Mouse (Mus musculus) left cerebral cortex, postnatal 4 days (tissue): ENCODE data around the gene Cplx3. TPM values are rescaled to one million over a fixed set of nuclear protein-coding genes. Genes with fewer than 3 reads are reported as not detected.
A peak's percentile ranks its signal among the peaks of the same experiment; 100 is the strongest.

Experiments
- DNase-seq: peaks from one replicate; pipeline ENCODE4 v3.0.0-alpha.2; 2022
- intact Hi-C: fragments of 180-260 bp; cut with DNase I; formaldehyde crosslinking; loops from one replicate; pipeline ENCODE4 v1.15.1; 2025
- total RNA-seq, 2 experiments: library from RNA; stranded (reverse); gene quantifications; 2 replicates each; pipeline ENCODE4 v1.2.3; 2021

Gene Cplx3
- total RNA-seq, 2 experiments from 2014 or later, result 5.6 to 7.6 TPM

DNA sequence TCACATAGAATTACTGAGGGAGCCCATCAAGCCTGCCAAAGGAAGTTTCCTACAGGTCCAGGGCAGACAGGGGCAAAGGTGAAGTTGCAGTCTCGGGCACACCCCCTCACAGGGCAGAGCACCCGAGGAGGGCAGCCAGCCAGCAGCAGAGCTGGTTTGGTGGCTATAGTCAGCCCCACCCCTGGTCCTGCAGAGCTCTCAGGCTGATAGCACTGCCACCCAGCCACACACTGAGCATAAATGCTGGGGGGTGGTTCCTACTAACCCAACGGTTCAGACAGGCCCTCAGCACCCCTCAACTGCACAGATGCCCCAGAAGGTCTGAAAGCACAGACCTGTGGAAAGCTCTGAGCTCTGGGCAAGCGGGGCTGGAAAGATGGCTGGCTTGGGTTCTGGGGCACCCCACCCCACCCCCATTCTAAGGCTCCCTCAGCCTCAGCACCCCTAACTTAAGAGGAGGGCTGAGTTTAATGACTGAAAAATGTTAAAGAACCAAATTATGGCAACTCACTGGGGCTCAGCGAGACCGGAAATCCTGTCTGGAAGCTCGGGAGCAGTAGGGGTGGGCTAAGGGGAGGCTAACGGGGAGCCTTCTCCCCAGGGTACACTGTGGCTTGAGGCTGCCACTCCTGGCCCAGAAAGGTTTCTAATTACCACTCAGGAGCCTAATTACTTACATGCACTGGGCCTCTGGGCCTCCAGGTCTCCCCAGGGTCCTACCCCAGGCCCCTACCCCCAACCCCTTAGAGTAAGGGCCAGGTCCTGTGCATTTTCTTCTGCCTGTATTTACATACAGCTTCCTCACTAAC is 32.8 kb upstream of the Cplx3 start:
- no peak for DNase-seq
- intact Hi-C loops, result no loop called here

DNA sequence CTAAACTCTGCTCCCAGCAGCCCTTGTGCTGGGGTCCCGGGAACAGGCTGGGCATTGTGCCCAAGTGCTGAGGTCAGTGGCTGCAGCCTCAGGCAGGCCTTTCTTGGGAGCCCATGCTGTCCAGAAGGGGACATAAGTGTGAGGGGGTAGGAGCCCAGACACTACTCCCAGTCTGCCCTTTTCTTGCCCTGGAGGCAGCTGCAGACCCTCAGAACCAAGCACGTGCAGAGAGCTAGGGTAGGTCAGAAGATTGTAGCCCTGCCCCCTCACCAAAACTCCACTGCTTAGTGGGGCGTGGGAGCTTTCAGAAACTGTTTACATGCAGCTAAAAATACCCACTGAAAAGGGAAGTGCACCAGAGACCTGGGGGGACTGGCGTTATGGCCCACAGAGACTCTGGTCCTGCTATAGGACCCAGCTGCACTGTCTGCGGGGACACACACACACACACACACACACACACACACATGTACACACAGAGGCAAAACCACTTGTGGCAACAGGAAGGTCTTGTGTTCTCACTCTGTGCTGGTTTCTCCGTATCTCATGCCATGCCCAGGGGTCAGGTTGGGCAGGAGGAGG is 31.8 kb upstream of the Cplx3 start:
- intact Hi-C loops, result no loop called here
- peak; percentile 71 for DNase-seq

DNA sequence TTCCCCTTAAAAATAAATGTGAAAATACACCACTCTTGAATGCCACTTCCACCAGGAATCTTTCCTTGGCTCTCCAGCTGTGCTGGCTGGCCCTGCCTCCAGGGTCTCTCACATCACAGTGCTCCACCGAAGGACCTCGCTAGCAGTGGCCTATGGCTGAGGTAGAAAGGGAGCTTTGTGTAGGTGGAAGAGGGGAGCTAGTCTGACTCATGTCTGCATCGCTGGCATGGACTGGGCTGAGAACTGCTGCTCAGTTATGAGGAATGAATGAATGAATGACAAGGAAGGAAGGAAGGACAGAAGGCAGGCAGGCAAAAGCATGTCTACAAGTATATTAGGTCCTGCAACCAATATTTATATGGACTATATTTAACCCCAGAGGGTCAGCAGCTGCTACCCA is 31.2 kb upstream of the Cplx3 start:
- DNase-seq, result no peak
- intact Hi-C loops, result no loop called here

DNA sequence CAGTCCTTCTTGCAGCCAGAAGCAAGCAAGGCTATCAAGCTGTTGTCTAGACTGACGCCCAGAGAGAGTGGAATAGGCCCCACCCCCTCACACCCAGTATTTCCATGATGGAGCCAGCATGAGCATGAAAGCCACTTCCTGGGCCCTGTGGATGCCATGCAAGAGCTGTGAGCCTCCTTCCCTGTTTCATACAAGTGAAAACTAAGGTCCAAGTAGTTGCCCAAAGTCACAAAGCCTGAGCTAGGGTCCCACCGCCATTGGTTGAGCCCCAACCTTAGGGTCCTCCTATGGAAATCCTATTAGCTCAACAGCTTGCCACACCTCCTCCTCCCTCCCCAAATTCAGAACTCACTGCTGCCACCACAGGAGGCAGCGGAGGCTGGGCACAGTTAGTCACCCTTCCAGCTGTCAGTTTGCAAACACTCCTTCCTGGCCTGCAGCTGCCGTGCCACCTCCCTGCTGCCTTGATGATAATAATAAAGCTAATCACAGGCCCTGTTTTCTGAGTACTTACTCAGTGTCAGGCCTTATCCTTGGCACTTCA is 27.5 kb upstream of the Cplx3 start:
- intact Hi-C loops, result no loop called here
- DNase-seq, result no peak

DNA sequence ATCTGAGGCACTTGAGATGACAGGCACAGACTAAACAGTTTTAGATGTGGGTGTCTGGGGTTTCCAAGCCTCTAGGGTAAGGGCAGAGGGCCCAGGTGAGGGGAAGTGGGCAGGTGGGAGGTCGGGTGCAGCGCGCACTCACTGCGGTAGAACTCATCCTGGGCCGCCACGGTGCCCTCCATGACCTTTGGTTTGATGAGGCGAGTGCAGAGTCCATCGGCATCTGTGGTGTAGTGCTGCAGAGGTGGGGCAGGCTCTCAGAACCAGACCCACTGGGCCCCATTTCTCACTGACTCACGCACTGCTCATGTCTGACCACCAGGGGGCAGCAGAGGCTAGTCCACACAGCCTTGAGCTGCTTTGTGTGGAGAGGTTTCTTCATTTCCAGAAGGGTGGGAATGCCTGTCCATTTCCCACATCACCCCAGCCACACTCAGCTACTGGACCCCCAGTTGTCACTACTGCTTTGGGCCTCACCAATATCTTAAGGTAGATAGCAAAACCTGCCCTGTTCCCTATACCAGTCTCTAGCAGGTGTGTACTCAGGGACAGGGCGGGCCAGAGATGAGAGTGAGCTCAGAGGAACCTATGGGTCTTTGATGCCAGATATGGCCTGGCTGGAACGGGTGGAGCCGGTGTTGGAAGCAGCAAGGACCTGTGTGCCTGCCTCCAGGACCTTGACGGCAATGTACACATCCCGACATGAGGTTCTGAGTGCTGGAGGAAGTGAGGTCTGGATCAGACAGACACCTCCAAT is 23.2 kb upstream of the Cplx3 start:
- DNase-seq, result peak; percentile 80
- intact Hi-C loops, result no loop called here

DNA sequence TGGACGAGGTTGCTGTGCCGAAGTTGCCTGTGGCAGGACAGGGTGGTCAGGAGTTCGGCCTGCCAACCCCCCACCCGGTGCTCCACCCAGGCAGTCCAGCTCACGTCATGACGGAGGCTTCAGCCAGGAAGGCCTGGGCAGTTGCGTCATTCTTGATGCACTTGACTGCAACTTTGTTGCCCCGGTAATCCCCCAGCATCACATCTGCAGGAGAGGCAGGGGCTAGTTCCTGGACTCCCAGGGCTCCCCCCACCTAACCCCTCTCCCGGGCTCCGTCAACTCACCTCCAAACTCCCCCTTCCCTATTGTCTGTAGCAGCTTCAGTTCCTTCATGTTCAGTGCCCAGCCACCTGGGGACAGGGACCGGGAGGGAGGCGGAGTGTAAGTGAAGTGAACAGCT is 22.6 kb upstream of the Cplx3 start:
- intact Hi-C loops, result no loop called here
- DNase-seq, result no peak

DNA sequence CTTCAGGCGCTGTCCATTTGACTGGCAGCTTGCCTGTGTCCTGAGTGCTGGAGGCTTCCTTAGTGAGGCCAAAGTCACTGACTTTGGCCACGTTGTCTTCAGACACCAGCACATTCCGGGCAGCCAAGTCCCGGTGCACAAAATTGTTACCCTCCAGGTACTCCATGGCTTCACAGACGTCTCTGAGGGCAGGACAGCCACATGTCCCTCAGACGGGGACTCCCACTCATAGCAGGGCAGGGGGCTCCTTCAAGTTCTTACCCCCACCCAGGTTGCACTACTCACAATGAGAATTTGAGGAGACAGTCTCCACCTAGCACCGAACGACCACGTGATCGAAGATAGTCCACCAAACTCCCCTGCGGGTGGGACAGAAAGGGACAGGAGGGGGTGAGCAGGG is 21.8 kb upstream of the Cplx3 start:
- DNase-seq, result no peak
- intact Hi-C loops, result no loop called here

DNA sequence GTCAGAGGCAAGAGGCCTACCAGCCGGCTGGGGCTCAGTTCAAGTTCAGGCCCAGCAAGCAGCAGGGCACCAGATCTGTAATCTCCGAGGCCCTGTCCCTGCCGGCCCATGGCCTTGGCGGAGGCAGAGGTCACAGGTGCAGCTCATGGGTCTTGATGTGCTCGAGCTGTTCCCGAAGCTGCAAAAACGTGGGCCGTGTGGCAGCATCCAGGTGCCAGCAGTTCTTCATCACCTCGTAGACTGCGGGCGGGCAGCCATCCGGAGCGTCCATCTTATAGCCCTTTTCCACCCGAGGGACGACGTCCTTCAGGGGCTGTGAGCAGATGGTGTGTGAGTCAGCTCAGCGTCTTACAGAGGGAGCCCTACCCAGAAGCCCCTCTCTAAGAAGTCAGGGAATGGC is 21.1 kb upstream of the Cplx3 start:
- intact Hi-C loops, result no loop called here
- DNase-seq, result no peak

DNA sequence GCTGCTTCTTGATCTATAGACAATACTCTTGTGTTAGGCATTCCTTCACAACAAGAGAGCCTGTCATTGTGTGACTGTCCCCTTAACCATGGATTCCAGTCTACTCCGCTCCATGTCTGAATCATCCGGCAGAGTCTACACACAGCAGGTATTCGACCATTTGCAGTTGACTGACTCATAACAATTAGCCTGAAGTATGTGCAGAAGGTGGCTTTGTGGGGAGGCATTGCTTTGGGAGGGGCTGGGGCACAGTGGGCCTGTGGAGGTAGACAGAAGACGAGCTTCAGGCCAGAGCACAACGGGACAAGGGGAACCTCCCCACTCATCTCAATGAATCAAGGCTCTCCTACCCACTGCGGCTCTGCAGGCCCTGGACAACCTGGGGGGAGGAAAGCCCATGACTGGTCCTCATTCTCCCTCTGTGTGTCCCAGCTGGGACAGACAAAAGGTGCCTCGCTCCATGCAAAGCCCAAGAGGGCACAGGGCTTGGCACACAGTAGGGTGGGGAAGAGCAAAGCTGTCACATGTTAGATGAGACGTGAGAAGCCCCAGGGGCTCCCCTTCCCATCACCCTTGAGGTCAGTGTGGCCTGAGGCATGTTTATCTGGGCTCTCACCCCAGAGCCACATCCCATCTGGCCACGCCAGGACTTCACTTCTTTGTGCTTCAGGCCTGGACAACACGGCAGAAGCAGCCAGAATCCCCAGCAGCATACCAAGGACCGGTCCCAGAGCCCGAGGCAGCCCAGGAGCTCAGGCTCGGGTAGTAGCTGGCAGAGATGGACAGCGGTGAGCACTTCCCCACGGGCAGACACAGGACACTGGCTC is 19.8 kb upstream of the Cplx3 start:
- intact Hi-C loops, result no loop called here

DNA sequence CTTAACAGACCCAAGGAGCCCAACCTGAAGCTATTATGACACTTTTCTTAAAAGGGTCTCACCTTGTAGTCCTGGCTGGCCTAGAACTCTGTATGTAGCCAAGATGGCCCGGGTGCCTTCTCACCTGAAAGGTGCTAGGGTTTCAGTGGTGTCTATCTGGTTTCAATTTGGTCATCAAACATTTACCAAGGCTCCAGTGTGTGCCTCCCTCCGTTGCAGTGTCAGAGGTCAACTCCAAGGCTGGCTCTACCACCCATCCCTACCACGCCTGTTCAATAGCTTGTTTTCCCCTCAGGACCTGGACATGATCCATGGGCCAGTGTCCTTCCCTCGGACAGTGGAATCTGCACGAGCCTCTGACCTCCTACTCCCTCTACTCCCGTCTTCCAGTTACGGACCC is 18.2 kb upstream of the Cplx3 start:
- DNase-seq, result no peak
- intact Hi-C loops, result no loop called here

More for the DNA sequence above, 19.8 kb upstream of the Cplx3 start:
- DNase-seq, result no peak

DNA sequence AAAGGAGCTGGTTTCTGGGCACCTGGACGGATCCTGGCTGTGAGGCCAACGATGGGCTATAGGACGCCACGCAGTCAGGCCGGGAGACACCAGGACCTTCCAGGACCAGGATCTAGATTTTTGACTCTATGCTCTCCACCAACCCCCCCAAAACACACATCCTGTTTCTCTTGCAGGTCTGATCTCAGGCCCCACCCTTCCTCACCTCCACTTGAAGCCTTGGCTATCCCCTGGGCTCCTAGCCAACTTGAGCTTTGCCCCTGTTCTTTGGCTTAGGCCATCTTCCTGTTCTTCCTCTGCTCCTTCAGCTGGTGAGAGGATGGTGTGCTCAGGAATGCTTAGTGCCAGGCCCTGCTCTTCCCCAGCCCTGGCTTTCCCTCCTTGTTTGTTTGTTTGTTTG is 14.6 kb upstream of the Cplx3 start, which contains the start of gene Lman1l:
Gene Lman1l, minus strand, starts transcription at position 101 of the 400 bp plus-strand sequence.
- intact Hi-C loops, result no loop called here
- DNase-seq, result no peak

DNA sequence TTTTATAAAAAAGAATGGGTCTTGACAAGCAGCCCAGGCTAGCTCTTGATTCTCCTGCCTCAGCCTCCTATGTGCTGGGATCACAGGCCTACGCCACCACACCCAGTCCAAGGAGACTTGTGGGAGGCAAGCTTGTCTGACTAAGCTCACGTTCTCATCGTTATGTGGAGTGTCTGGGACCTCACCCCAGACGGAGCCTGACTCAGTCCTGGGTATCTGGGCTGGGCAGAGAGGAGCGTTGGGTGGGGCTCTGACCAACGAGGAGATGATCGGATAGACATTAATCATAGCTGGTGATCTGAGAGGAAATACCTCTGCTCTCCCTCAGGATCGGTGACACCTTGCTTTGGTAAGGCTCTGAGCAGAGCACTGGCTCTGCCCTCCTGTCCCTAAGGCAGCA is 12.8 kb upstream of the Cplx3 start:
- DNase-seq, result no peak
- intact Hi-C loops, result no loop called here

DNA sequence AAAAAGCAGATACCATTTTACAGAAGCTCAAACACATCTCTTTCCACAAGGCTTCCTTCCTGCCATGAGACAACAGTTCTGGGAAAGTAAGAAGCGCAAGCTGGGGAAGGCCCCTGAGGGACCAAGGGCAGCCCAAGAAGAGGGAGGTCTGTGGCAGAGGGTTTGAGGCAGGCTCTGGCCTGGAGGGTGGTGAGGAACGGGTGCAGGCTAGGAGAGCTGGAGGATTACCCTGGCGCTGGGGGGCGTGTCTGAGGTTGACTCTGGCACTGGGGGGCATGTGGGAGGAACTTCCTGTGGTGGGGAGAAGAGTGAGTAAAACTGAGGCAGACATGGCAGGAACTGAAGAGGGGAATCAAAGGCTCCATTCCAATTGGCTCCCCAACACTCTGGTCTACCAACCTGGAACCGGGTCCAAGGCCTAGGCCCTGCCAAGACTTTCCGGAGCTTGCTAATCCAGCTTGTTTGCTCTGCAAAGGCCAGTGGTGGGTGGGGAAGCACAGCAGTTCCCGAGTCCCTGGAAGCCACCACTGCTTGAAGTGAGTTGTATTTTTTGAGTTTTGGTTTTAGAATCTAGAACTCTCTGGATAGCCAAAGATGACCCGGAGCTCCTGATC is 11.6 kb upstream of the Cplx3 start:
- DNase-seq, result no peak
- intact Hi-C loops, result no loop called here

DNA sequence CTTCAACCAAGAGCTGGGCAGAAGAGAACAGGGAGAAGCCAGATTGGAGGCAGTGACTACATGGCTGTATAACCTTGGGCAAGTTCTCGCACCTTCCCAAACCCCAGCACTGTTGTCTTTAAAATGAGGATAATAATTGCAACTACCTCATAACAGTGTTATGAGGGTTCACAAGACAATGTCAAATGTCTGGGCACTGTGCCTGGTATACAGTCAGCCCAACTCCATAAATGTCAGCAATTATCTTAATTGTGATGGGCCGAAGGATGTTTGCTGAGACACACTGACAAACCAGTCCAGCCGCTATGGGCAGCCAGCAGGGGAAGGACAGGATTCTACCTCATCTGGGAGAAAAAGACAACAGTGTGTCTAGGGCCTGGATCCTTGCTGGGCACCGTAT is 8.7 kb upstream of the Cplx3 start:
- intact Hi-C loops, result no loop called here
- no peak for DNase-seq

DNA sequence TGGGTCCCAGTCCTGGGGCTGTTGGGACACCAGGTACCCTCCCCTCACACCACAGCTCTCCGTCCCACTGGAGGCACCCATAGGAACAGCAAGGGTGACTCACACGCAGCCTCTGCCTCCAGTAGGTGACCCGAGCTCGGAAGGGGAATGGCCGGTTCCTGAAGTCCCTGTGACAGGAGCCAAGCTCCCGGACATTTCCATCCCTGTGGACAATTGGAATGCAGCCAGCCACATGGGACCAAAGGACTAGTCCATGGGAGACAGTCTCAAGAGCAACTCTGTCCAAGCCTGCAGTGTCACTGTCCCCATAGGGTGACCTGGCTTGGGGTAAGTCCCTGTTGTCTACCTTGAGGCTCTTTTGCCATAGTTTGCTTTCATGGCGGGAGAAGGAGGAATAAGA is 7.9 kb upstream of the Cplx3 start:
- DNase-seq, result no peak
- intact Hi-C loops, result no loop called here

DNA sequence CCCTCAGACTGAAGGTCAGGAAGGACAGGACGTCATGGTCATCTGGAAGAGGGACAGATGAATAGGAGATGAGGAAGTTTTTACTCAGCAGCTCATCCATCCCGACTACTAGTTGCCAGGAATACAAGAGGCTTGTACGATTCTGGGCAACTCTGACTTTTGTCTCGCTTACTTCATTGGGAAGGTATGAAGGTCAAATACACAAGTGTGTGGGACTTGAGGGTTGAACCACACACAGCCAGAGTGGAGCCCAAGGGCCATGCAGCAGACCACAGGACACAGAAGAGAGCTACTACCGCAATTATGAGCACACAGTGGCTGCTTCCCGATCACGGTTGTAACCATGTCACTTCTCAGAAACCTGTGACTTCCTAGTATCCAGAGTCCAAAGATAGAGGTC is 6.5 kb upstream of the Cplx3 start:
- DNase-seq, result no peak
- intact Hi-C loops, result no loop called here

DNA sequence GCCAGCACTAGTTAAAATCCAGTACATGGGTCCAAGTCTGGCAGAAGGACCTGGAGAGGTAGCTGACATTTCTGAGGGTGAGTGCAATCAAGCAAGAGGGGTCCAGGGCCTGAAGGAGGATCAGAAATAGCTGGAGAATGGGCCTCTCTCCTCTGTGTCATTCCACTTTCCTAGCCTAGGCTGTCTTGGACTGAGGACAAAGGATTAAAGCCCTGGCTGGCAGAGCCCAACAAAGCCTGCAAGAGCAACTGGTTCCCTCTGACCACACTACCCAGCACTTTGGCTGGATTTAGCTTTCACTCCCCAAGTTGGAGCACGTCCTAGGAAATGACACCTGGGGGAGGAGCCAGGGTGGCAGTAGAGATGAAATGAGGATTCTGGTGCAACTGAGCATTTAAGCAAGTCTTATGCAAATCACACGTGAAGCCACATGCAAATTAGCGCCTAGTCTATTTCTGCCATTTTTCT is 4.3 kb upstream of the Cplx3 start:
- intact Hi-C loops, result no loop called here
- DNase-seq, result no peak

DNA sequence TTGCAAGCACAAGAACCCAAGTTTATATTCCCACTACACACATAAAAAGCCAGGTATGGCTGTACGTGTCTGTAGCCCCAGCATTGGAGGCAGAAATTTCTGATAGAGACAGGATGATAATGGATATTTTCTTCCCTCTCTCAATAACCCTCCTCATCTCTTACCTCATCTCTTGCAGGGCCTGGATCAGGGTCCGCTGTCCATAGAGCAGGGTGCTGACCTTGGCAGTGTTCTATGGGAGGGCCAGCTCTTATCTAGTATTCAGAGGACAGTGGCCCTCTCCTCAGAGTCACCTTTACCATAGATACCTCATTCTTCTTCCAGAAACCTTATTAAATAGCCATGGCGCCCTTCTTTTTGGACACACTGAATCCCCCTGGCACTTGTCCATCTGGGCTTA is 3.7 kb upstream of the Cplx3 start:
- DNase-seq, result no peak
- intact Hi-C loops, result no loop called here

DNA sequence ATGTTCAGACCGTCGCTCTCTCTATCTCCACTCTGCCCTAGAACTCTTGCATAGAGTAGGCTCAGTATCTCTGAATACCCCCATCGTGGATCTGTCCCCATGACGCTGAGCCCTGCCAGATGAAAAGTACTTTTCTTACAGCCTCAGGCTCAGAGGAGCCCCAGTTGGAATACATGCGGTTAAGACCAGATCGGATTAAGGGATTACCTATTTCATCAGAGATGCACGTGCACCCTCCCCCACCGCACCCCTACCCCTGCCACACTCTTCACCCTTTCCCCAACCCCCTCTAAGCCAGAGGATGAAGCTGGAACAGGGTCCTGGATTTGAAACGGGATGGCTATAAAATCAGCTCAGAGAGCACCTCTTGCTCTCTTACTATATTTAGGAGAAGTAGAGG is 578 bp downstream of the Cplx3 start:
- intact Hi-C loops, result no loop called here
- no peak for DNase-seq

DNA sequence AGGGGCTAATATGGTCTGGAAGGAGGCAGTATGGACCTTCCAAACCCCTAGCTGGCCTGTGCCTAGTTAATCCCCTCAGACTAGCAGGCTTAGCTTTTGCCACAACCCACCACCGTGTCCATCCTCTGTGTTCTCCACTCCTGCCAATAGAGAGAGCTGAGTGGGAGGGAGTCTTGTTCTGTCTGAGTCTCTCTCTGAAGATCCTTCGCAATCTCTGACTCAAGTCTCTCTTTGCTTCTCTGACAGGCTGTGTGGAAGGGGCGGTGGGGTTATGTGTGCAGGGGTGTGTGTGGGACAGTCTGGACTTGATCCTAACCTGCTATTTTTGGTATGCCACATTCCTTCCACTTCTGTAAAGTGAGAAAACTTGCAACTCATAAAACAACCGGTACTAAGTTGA is 1.2 kb downstream of the Cplx3 start:
- no peak for DNase-seq
- intact Hi-C loops, result no loop called here
